Mouse (Mus musculus): ENCODE data around the gene Hivep2. TPM values are rescaled to one million over a fixed set of nuclear protein-coding genes. Genes with fewer than 3 reads are reported as not detected.

Hivep2 gene
- polyA plus RNA-seq, 1 experiment: 14.4 TPM

DNA sequence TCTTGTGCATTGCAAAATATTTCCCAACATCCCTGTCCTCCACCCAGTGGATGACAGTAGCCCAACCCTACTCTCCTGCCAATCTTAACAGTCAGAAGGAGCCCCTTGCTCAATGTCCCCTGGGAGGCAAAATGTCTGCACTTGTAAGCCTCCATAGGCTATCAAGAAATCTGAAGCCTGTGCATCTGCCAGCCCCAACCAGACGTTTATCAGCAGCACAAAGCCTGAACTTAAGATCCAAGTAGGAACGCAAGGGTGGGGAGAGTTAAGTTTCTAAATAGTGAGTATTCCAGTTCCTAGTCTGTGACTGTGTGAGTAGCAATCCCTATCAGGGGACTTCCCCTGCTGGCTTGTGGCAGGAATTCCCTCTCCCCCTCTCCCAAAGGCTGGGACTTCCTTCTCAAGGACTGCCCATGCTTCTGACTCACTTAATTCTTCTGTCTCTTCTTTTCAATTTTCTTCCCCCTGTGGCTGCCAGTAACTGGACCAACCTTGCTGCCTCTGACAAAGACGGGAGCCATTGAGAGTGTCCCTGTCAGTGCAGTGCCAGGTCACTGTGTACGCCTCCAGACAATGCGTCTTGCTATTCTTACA, 82.5 kb downstream of the Hivep2 start:
- DNase-seq (ENCODE audit: low spot score): no peak

DNA sequence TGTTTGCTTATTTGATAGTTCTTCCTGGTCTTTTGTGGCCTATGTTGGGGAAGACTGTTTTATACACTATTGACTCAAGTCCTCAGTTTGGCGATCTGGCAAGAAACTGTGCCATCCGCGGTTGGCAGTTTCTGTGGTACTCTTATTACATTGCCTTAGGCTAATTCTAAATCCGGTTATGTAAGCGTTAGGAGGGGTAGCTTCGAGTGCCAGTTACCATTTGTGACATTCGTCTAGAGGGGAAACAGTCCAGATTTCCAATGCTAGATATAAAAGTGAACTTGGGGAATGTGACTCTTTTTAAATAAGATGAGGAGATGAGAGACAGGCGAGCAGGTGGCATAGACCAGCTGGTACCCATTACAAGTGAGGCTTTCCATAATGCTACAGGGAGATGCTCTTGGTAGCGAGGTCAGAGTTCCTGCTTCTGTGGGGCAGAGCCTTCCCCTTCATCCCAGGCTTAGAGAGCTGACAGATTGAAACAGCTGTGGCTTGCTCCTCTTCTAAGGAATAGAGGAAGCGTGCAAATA, 83.1 kb downstream of the Hivep2 start:
- no peak for DNase-seq (ENCODE audit: low spot score)

DNA sequence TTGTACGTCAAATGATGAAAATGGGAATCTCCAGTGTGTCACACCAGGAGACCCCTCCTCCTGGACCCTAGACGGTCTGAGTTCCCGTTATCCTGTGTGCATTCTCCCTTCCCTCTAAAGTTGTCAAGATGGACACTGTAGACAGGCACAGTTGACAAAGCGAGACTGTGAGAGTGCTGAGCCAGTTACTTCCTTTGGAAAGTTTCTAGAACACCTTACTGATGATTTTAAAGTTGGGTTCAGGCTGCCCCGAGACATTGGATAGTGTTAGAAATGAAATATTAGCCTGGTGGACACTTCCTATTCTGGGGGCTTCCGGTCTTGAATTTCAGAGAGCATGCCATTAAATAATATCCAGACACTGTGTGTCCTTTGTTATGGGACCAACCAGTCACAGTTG, 83.8 kb downstream of the Hivep2 start:
- no peak for DNase-seq (ENCODE audit: low spot score)

DNA sequence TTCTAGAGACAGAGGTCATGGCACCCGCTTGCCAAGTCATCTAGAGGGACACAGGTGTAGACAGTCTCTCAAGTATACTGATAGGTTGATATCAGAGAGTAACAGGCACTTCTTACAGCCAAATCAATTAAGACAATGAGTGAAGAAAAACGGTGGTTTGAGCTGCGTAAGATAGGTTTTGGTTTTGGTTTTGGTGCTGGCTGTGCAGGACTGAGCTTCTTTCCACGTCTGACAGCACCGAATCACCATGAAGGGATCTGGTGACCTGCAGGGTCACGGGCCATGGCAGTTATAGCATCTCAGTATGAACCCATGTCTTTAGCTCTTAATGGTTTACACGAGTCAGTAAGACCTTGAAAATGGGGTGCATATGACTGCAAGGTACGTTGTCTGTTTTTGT, 84.7 kb downstream of the Hivep2 start:
- no peak for DNase-seq (ENCODE audit: low spot score)

DNA sequence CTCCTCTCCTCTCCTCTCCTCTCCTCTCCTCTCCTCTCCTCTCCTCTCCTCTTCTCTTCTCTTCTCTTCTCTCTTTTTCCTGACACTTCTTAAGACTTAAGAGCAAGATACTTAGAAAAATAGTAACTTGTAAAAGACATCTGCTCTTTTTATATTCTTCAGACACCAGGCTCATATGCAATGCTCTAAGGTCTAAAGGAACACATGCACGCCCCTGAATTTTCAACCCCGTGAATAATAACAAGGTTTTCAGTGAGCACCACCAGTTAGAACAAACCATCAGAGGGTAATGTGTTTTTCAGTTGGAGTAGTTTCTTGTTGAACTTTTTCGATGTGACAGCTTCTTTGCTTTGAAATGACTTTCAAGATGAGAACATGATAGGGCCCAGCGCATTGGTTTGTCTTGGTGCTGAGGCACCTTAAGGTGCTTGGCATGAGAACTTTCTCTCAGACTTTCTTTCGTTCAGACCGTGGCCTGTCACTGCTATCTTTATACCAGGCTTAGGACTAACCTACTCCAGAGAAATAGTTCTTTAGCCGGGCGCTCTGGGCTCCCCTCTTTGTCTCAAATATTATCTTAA, 86.3 kb downstream of the Hivep2 start:
- no peak for DNase-seq (ENCODE audit: low spot score)

DNA sequence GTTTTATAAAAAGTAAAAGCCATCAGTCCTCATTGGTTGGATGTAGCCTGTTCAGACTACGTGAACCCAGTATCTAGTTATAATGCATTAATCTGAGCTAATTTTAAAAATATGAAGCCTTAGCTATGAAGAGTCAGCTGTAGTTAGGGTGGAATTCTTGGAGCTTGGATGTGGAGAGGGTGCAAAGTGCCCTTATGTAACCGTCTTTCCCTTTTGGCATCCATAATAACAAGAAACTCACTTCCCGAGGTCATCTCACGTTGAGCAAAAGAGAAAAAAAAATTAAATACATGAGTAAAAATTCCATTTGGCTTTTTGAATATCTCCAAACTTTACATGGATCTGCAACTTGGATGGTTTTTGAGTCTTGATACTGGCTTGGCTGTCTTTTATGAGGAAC, 89.0 kb downstream of the Hivep2 start:
- no peak for DNase-seq (ENCODE audit: low spot score)

DNA sequence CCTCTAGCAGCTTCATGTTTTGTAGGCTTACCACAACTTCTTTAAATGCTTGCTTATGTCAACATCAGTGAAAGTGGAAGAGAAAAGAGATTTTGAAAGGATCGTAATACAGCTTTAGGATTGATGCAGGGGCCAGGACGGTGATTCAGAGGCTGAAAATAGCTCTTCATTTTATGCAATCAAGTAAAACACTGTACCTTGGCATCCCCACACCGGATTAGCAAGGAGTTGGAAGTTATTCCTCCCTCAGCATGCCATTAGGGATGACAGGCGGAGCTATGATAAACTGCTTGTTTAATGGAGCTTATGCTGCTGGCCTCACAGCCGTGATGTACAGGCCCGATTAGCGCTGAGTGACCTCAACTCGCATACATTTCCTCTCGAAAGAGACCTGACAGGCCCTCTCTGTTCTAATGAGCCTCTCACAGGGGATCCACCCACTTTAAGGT, 89.7 kb downstream of the Hivep2 start:
- DNase-seq (ENCODE audit: low spot score): no peak

DNA sequence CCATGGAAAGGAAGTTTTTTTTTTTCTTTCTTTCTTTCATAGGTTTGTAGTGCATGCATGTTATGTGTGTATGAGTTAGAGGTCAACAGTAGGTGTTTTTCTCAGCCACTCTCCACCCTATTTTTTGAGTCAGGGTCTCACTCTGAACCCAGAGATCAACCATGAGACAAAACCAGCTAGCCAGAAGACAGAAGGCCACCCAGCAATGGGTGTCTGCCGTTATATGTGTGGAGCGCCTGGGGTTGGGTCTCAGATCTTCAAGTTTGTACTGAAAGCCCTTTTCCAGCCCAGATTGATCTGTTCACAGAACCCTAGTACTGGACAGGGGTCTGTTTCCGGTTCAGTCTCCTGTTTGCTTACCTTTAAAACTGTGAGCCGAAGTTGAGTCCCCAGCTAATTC, 90.2 kb downstream of the Hivep2 start:
- no peak for DNase-seq (ENCODE audit: low spot score)

DNA sequence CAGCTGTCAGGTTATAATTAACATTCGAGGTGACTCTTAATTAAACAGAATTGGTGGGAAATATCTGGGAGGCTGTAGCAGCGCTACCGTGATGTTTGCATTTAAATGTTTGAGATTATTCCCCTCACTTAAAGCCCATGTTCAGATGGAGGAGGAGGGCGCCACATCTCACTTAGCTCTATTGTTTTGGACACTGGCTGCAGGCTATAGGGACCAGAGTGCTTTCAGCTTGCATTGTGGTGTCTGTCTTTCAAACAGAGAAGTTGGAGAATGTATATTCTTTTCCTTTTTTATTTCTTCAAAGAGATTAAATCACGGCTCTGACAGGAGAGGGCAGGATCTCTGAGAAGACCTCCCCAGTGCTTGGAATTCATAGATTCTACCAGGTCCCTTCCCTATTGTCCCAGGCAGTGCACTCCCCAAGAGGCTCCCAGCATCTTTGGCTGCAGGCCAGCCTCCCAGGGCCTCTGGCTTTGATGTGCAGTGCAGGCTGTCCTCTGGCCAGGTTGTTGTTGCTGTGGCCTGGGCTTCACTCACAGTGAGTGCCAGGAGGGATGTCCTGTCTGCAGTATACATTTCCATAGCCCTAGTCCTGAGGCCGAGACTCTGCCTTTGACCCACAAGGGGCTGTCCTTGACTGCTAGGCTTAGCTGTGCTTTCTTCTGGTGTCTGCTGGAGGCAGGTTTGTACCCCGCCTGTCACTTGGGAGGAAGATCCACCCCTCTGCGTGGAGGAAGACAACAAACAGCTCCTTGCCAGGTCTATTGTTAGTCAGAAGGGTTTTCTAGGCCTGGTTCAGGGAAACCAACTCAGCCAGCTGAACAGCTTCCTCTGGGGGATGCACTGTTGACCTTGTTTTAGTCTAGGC, 90.9 kb downstream of the Hivep2 start:
- DNase-seq (ENCODE audit: low spot score): no peak

DNA sequence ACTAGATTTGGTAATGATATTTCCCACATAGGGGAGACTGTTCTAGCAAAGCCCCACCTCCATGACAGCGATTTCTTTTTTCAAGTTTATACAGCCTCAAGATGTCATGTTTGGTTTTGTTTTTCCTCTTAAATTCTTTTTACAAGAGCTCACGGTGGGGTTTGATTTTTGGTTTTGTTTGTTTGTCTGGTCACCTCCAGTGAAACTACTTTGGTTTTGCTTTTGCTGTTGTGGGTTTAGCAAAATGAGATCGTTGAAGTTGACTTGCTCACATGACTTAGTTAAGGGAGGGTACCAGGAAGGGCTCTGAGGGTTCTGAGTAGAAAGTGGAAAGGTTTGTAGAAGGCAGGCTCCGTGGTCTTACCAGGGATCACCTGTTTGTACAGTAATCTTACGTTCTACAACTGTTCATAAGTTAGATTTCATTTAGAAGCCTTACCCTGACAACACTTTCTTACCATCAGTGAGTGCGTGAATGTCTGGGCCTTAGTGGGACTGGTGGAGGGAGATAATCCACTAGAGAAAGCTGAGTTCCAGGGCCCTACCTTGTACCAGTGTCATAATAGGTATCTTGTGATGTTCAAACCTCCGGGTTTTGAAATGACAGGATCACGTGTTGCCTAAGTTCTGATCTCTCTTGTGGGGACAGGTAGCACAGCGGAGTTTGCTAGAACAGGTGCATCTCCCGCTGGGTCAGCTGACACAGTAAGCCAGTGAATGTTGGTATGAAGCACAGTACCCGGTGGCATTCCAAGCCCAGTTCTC, 92.1 kb downstream of the Hivep2 start:
- no peak for DNase-seq (ENCODE audit: low spot score)

DNA sequence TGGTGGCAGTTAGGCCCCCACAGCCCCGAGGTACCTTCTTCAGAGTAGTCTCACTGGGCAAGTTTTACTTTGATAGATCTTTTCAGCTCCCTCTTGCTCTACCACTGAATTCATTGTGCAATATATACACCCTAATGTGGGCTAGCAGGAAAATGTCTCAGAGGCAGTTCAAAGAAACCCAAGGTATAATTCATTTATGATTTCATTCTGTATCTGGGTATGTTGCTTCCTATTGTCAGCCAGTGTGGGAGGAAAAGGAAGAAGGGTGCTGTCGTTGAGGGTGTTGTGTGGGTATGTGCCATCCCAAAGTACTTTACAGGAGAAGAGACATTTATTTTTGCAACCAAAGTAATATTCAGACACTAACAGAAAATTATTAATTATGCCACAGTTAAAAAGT, 92.9 kb downstream of the Hivep2 start:
- no peak for DNase-seq (ENCODE audit: low spot score)

DNA sequence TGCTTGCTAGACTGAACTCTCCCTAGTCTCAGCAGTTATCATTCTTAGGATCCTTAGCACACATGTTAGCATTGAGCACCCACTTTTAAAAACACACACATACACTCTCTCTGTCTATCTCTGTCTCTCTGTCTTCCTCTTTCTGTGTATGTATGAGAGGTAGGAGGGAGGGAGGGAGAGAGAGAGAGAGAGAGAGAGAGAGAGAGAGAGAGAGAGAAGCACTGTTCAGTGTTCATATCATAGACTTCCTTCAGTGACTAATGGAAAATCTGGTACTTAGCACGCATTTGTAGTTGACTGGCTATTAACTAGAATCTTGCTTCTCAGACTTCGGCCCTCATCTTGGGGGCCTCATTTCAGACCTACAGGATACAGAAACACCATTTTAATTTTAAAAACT, 93.7 kb downstream of the Hivep2 start:
- DNase-seq (ENCODE audit: low spot score): no peak

DNA sequence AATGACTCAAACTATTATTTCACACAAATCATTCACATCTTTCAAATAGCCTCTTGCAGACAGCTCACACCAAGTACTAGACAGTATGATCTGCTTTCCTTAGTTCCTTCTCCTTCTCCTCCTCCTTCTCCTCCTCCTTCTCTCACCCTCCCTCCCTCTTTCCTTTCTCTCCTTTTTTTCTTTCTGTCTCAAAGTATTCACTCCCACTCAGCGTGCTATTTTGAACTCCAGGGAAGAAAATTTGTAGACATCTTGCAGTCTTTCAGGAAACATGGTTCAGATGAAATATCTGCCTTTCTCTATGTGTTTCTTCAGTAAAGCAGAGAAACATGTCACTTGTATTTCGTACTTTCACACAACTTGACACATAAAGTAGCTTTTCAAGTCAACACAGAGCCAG, 94.4 kb downstream of the Hivep2 start:
- DNase-seq (ENCODE audit: low spot score): no peak

DNA sequence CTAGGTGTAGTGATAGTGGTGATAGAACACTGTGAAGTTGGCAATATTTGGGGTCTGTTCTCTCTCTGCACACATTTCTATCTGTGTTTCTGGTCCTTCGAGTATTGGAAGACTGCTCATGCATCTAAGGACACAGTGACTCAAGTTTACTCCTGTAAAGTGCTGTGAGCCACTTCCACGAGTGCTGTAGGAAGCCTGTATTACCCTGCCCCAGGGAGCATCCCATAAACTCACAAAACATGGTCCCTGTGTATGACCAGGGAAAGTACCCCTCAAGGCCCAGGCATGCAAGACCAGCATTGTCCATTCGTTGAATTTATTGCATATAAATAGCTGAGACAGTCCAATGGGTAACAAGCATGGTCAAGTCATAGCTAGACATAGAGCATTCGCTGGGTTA, 97.4 kb downstream of the Hivep2 start:
- no peak for DNase-seq (ENCODE audit: low spot score)

DNA sequence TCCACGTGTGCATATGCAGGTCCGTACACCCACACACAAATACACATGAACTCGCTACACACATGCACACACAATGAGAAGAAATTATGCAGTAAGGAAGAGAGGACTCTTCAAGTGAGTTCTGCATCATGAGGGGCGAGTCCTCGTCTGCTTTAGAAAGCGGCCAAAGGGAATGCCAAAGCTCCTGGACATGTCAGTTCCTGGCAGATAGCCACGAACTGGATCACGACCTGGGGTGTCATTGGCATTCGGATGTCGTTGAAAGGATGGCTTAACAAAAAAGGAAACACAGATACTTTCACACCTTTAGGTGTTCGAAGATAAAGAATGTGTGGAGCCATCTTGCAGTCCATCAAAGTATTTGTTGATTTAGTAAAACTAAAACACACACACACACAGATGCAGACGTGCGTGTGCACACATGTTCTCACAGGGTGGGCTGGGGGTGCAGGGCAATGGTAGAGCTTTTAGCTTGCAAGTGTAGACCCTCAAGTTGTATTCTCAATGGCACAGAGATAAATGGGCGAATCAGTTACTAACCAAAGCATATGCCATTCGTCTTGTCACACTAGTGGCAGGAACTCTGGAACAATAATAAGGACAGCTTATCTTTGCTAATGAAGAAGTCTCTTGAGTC, 99.0 kb downstream of the Hivep2 start:
- no peak for DNase-seq (ENCODE audit: low spot score)

DNA sequence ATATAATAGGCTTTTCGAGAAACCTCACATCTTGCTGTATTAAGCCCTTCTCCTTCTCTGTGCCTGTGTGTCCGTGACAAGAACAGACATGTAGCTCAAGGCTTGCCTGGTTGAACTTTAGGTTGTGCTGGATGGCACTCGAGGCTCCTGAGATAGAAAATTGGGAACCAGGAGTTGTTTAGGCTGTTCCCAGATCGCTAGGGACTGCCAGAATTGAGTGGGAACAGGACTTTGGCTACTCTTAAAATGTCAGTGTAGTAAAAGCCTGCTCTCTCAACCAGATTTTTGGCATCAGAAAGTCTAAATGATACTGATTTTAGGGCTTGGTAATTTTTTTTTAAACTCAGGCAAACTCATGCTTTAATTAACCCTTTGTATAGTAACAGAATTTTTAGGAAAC, 101.9 kb downstream of the Hivep2 start:
- no peak for DNase-seq (ENCODE audit: low spot score)

DNA sequence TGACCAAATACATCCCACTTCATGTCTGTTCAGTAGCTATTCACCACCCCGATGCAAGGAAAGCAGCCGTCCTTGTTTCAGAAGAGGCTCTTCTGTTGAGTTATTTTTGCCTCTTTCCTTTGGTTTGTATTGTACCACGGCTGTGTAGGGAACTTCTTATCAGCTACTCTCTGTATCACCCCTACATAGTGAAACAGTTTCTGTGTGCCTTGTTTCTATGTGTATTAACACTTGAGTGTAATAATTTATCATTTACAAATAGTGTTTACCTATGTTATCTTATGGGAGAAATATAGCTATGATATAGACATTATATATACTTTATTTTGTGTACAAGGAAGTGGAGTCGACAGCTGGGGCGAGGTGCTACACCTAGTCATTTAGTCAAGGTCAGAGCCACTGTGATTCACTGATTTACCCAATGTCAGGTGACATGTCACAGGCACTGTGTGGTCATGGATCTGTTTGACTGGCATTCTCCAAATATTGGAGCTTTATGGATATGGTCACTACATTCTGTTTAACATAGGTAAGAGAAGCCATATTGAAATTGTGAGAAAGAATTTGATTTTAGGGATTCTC, 104.7 kb downstream of the Hivep2 start:
- DNase-seq (ENCODE audit: low spot score): no peak

DNA sequence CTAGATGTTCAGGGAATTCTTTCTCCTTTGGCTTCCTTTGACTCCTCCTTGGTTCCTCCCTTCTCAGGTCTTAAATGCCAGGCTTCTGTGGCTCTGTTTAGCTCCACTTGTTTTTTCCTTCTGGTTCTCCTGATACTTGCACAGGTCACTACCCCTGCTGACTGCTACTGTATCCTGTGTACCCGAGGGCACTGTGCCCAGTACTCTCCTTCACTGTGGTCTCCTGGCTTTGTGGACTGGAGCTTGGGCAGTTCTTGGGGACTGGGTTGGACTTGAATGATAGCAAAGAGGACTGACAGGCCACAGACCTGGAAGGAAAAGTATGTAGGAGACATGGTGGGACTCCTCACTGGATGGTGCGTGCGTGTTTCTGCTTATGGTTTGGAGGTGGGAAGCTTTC, 106.6 kb downstream of the Hivep2 start:
- DNase-seq (ENCODE audit: low spot score): no peak

DNA sequence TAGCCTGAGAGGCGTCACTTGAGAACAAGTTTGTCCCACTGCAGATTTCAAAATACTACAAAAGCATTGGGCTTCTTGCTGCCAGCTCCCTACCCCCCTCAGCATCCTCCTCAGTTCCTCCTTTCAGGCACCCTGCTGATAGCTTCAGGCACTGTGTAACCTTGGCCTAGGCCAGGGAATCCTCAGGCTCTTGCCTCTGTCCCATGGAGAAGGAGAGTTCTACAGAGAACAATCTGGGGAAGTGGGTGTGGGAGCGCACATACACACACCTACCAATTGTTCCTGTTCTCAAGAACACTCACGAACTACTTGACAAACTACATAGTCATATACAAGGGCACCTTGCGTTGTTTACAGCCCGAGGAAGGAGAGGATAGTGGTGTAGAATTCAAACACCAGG, 109.9 kb downstream of the Hivep2 start:
- DNase-seq (ENCODE audit: low spot score): no peak

DNA sequence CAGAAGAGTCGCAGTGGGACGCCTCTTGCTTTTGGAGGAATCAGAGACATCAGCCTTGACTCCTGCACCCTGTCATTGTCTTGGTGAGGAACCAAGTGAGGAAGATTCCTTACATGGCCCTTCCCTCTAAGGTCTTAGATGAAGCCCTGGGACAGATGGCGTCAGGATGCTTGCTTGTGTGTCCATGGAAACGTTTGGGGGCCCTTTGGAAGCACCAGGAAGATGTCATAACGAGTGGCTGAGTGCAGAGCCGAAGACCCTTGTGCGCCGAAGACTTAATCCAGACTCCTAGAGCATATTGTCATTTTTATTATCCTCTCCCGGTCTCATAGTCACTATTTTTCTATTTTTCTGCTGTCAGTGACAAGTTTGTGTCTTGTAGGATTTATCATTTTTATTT, 111.0 kb downstream of the Hivep2 start:
- no peak for DNase-seq (ENCODE audit: low spot score)

DNA sequence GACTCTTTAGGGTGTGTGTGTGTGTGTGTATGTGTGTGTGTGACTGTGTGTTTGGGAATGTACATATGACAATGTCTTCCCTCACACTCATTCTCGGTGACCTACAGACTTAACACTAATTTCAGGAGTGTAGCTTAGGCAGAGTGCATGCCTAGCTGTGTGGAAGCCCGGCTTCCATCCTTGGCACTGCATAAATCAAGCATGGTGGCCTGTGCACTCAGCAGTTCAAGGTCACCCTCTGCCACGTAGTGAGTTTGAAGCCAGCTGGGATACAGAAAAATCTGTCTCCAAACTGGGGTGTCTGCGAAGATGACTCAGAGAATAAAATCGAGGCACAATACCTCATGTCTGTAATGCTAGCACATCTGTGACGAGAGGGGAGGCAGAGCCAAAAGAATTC, 115.0 kb downstream of the Hivep2 start:
- DNase-seq (ENCODE audit: low spot score): no peak
